Mouse (Mus musculus) olfactory bulb, adult 2 months (tissue): Measurements from ENCODE around the gene Magi2.

Experiments
- CTCF ChIP-seq: fragments of 200-500 bp; IDR thresholded peaks from 2 replicates; pipeline ENCODE4 v1.5.1; 2012; ENCODE audit warnings: low read depth, mild to moderate bottlenecking, low read length, moderate library complexity; ENCODE audit not compliant: insufficient read depth
- POLR2A ChIP-seq: fragments of 200-500 bp; IDR thresholded peaks from 2 replicates; pipeline ENCODE4 v1.6.1; 2012; ENCODE audit warnings: mild to moderate bottlenecking, low read depth, low read length, moderate library complexity; ENCODE audit not compliant: insufficient read depth

DNA sequence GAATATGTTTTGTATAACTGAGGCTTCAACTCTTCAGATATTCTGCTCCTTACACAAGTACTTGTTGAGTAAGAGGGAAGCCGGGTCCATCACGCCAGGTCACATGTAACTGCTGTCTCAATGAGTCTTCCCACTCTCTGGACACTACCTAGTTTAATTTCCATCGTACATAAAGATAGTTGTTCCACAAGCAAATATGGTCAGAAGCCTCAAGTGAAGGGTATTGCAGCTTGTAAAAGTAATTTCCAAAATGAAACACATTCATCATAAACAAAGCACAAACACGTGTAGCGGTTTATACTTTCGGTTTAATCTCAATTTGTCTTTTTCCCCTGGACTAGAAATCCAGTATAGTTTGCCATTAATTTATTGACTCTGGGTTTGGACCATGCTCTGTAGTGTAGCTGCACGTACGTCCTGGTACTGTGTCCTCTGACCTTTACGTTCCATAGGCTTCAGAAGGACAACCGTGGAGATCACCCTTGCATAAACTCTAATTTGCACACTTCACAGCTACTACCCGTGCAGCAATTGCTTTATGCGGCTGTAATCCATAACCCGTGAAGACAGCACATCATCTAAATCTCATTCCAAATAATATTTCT, 1477.2 kb downstream of the Magi2 start:
- TF ChIP-seq CTCF (no peak), POLR2A (no peak)
